ENCODE assay signal across 9 mouse cellular contexts in the genomic region with DNA sequence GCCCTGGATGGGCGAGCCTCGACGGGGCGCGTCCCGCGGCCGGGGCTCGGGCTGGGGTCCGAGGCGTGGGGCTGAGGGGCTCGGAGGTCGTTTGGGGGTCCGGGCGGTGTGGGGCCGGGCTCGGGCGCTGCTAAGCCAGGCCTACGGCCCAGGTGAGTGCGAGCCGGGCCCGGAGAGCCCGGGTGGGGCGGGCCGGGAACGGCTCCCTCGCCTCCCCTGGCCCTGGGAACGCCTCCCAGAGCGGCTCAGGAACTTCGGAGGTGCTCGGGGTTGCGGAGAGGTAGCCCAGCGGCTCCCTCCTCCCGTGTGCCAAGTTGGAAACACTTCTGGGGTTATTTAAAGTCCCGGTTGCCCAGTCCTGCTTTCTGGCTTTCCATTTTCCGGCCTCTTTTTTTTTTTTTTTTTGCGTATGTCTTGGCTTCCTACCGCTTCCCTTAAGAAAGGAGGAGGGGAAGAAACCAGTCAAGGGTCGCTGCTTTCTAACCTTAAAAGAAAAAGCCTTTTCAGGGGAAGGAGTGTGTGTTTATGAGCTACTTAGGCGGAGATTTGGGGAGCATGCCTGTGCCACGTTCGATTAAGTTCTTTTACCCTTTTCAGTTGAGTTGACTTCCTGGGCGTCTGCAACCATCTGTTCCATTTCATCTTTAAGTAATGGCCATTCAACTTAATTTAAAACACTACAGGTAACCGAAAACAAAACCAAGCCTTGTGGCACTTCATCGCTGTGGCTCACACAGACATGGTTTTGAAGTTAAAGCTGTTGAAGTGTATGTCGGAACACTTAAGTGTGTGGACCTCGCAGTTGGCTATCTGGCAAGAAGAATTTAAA. TPM values are rescaled to one million over a fixed set of nuclear protein-coding genes. Genes with fewer than 3 reads are reported as not detected.
DNase-seq lines count a peak whose midpoint lies in the region; ATAC-seq and TF ChIP-seq lines count a peak whose summit lies in the region.
"Had no signal": no experiment of that assay in that cellular context is flagged by ENCODE, and none has a peak within 500 bp of the region (broad histone marks: within the 10 kb centered on the region; RNA-seq: fewer than 3 reads in every experiment).

No protein-coding gene starts in this region.

- ATAC-seq in hindbrain, embryonic 11.5 days (ENCODE audit: low FRiP score): peak; percentile 38
- peak; percentile 32 for ATAC-seq in lung, postnatal 0 days
- no peak for ATAC-seq in megakaryocyte-erythroid progenitor cell, adult 5-6 weeks (replicated peaks; ENCODE audit: low FRiP score, low TSS enrichment, poor library complexity, severe bottlenecking)

- TF ChIP-seq CTCF in layer of hippocampus, adult 2 months (conservative IDR thresholded peaks at IDR 0.05): no peak
- no peak for TF ChIP-seq CTCF in lung, postnatal 0 days (IDR thresholded peaks at IDR 0.05)

- peak overlapping the region; percentile 90 for H3K4me3 ChIP-seq in layer of hippocampus, adult 2 months
- peak overlapping the region; percentile 96 for H3K4me3 ChIP-seq in hindbrain, embryonic 11.5 days (ENCODE audit: low read depth, low read length)
- H3K4me3 ChIP-seq in lung, postnatal 0 days (ENCODE audit: low read depth, low read length): peak overlapping the region; percentile 97

- DNase-seq in layer of hippocampus, adult 2 months (ENCODE audit: low spot score in 2 of 2): no peak
- no peak for DNase-seq in layer of hippocampus, postnatal 36 days
- DNase-seq in adipocyte (ENCODE audit: low spot score): peak; percentile 44
- DNase-seq in hindbrain, embryonic 11.5 days (ENCODE audit: low spot score): no peak
- DNase-seq in lung, postnatal 0 days (ENCODE audit: low spot score): peak; percentile 71
- no peak for DNase-seq in natural killer cell, adult 2 months (ENCODE audit: low spot score in 2 of 2)
- DNase-seq in gastrocnemius, postnatal 4 days (ENCODE audit: low spot score in 2 of 2): no peak

- peaks cover 9% of the 10 kb centered on the region; the same call in 1 of the 2 replicates for H3K36me3 ChIP-seq in hindbrain, embryonic 11.5 days (ENCODE audit: control insufficient read depth, insufficient read depth, low read length)
- peaks cover 9% of the 10 kb centered on the region for H3K36me3 ChIP-seq in lung, postnatal 0 days (ENCODE audit: insufficient read depth, low read length)

- H3K9ac ChIP-seq in hindbrain, embryonic 11.5 days (ENCODE audit: low read depth, low read length): peak overlapping the region; percentile 76
- H3K9ac ChIP-seq in lung, postnatal 0 days (replicated peaks; ENCODE audit: low read depth): peak overlapping the region; percentile 90

- H3K9me3 ChIP-seq in hindbrain, embryonic 11.5 days (ENCODE audit: control insufficient read depth, low read length): no peaks in the 10 kb centered on the region
- no peaks in the 10 kb centered on the region for H3K9me3 ChIP-seq in lung, postnatal 0 days (ENCODE audit: low read length)

- WGBS in hindbrain, embryonic 11.5 days: 6% methylated on average over 38 of the region's 47 CpGs
- 4% methylated on average over 31 of the region's 47 CpGs for WGBS in lung, postnatal 0 days

- peak overlapping the region; percentile 100 for H3K27ac ChIP-seq in layer of hippocampus, adult 2 months
- H3K27ac ChIP-seq in hindbrain, embryonic 11.5 days (ENCODE audit: low read depth, low read length): peak overlapping the region; percentile 88
- H3K27ac ChIP-seq in lung, postnatal 0 days (ENCODE audit: low read length): peak overlapping the region; percentile 94

- peak overlapping the region; percentile 76 for H3K4me2 ChIP-seq in hindbrain, embryonic 11.5 days (replicated peaks; ENCODE audit: low read depth, low read length)
- peak overlapping the region; percentile 77 for H3K4me2 ChIP-seq in lung, postnatal 0 days (replicated peaks; ENCODE audit: low read depth, low read length)

- peaks cover 4% of the 10 kb centered on the region; the same call in 1 of the 2 replicates for H3K4me1 ChIP-seq in hindbrain, embryonic 11.5 days (replicated peaks; ENCODE audit: control insufficient read depth, insufficient read depth, low read length)
- peaks cover 6% of the 10 kb centered on the region; the same call in 1 of the 2 replicates for H3K4me1 ChIP-seq in lung, postnatal 0 days (ENCODE audit: insufficient read depth, low read depth, low read length)

- TF ChIP-seq EP300 in lung, postnatal 0 days (IDR thresholded peaks at IDR 0.05): no peak

- H3K27me3 ChIP-seq in hindbrain, embryonic 11.5 days (ENCODE audit: control insufficient read depth, insufficient read depth, low read length): no peaks in the 10 kb centered on the region
- H3K27me3 ChIP-seq in lung, postnatal 0 days (replicated peaks; ENCODE audit: insufficient read depth, low read length): no peaks in the 10 kb centered on the region

RNA-seq across cellular contexts. Expression of gene Eif5b, which starts 0.8 kb away (rescaled TPM):
- 10 to 100 TPM; 37.7 to 38.5 TPM for total RNA-seq in layer of hippocampus, adult 2 months (2021)
- 10 to 100 TPM; 43.9 to 44.0 TPM for total RNA-seq in layer of hippocampus, postnatal 36 days (2021)
- 28.0 and 34.0 TPM in 2 replicates for polyA plus RNA-seq in hindbrain, embryonic 11.5 days (2014; fragmentation: Nextera tagmentation; extraction: Ambion mirVana)
- polyA plus RNA-seq in lung, postnatal 0 days (2015; fragmentation: Nextera tagmentation; extraction: Ambion mirVana): 16.0 and 18.6 TPM in 2 replicates
- 70.2 and 75.0 TPM in 2 replicates for total RNA-seq in megakaryocyte-erythroid progenitor cell, adult 5-6 weeks (2014; fragmentation: Nextera tagmentation)
- total RNA-seq in megakaryocyte-erythroid progenitor cell, adult 5-6 weeks (2017): 40.3 and 66.8 TPM in 2 replicates
- 10 to 100 TPM; 36.4 to 37.3 TPM for total RNA-seq in gastrocnemius, postnatal 4 days (2021)

RNA-seq across cellular contexts. Expression of gene Txndc9, which starts 0.9 kb away (rescaled TPM):
- total RNA-seq in layer of hippocampus, adult 2 months (2021): 10 to 100 TPM; 56.9 to 60.4 TPM
- 10 to 100 TPM; 52.3 to 53.9 TPM for total RNA-seq in layer of hippocampus, postnatal 36 days (2021)
- 188 TPM in 2 replicates for polyA plus RNA-seq in hindbrain, embryonic 11.5 days (2014; fragmentation: Nextera tagmentation; extraction: Ambion mirVana)
- 93.3 and 101 TPM in 2 replicates for polyA plus RNA-seq in lung, postnatal 0 days (2015; fragmentation: Nextera tagmentation; extraction: Ambion mirVana)
- 38.6 and 57.8 TPM in 2 replicates for total RNA-seq in megakaryocyte-erythroid progenitor cell, adult 5-6 weeks (2014; fragmentation: Nextera tagmentation)
- total RNA-seq in megakaryocyte-erythroid progenitor cell, adult 5-6 weeks (2017): 45.3 and 46.7 TPM in 2 replicates
- 10 to 100 TPM; 60.7 to 61.4 TPM for total RNA-seq in gastrocnemius, postnatal 4 days (2021)

RNA-seq across cellular contexts. Expression of gene Lyg1, which starts 41.0 kb away (rescaled TPM):
- total RNA-seq in layer of hippocampus, adult 2 months (2021): not detected
- not detected for total RNA-seq in layer of hippocampus, postnatal 36 days (2021)
- polyA plus RNA-seq in hindbrain, embryonic 11.5 days (2014; fragmentation: Nextera tagmentation; extraction: Ambion mirVana): not detected in 2 replicates
- polyA plus RNA-seq in lung, postnatal 0 days (2015; fragmentation: Nextera tagmentation; extraction: Ambion mirVana): not detected in 2 replicates
- total RNA-seq in megakaryocyte-erythroid progenitor cell, adult 5-6 weeks (2014; fragmentation: Nextera tagmentation): not detected in 2 replicates
- not detected in 2 replicates for total RNA-seq in megakaryocyte-erythroid progenitor cell, adult 5-6 weeks (2017)
- not detected for total RNA-seq in gastrocnemius, postnatal 4 days (2021)
- total RNA-seq: heart, adult 18-20 months had no signal

Comparison
In these comparisons a context has a peak if more than half of its experiments do, and no peak if none do; other contexts are left out.
1. DNase-seq: peak in adipocyte (single experiment) and lung, postnatal 0 days (single experiment); none in layer of hippocampus, adult 2 months (0 of 2), layer of hippocampus, postnatal 36 days (0 of 2), hindbrain, embryonic 11.5 days (single experiment), natural killer cell, adult 2 months (0 of 2) and gastrocnemius, postnatal 4 days (0 of 2).
2. Peak in every context shown above with its lines, with median percentiles within 50 percentile points of each other: H3K27ac ChIP-seq and H3K4me3 ChIP-seq.